Mouse (Mus musculus) lung, adult 2 months (tissue): ENCODE data around the gene Hmga2.

Experiments
- CTCF ChIP-seq: fragments of 200-500 bp; IDR thresholded peaks from 2 replicates; pipeline ENCODE4 v1.5.1; 2011; ENCODE audit warnings: mild to moderate bottlenecking, low read length, control low read depth; ENCODE audit not compliant: insufficient read depth
- POLR2A ChIP-seq: fragments of 200-500 bp; IDR thresholded peaks from 2 replicates; pipeline ENCODE4 v1.6.1; 2011; ENCODE audit warnings: low read depth, mild to moderate bottlenecking, control low read depth, low read length, borderline replicate concordance; ENCODE audit errors: extremely low read depth

DNA sequence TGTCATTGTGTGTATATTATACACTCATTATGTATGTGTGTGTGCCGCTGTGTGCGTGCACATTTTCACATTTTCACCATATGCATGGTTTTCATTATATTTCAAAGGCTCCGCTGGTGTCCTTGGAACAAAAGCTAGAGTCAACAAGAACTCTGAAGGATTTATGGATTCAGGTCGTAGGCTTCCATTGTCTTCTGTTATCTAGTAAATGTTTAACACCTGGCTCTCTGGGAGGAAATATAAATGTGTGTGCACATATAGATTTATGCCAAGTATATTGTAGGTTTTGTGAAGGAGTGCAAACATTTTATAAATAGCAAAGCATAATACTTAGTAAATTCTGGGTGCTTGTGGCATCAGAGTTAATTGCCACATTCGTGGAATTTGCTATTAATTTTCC lies 64.1 kb downstream of the Hmga2 start:
- no peak for TF ChIP-seq POLR2A
- no peak for TF ChIP-seq CTCF
